Mouse (Mus musculus): ENCODE results near the gene Rhbdl1. TPM values are rescaled to one million over a fixed set of nuclear protein-coding genes. Genes with fewer than 3 reads are reported as not detected.
"Not testable (repeated sequence)": the region's sequence is repeated elsewhere in the genome, so short reads cannot be mapped to it uniquely, and the experiment has no call there.

Rhbdl1 gene
- total RNA-seq, 2 experiments from 2014 or later, result 0.55 to 1.4 TPM

GRCm38 (mm10) chr17:25873405-25874147 lies 36.5 kb upstream of the Rhbdl1 start:
- ATAC-seq (ENCODE audit: poor library complexity, severe bottlenecking), result no peak

GRCm38 (mm10) chr17:25872676-25873075 lies 35.6 kb upstream of the Rhbdl1 start:
- ATAC-seq (ENCODE audit: poor library complexity, severe bottlenecking), result no peak

GRCm38 (mm10) chr17:25871566-25871965 lies 34.5 kb upstream of the Rhbdl1 start:
- ATAC-seq (ENCODE audit: poor library complexity, severe bottlenecking), result not testable (repeated sequence)

- ATAC-seq (ENCODE audit: poor library complexity, severe bottlenecking), result no peak
These were observed 32.9 kb upstream of the Rhbdl1 start for GRCm38 (mm10) chr17:25869954-25870353.

GRCm38 (mm10) chr17:25869498-25869897 lies 32.4 kb upstream of the Rhbdl1 start:
- ATAC-seq (ENCODE audit: poor library complexity, severe bottlenecking), result no peak

- ATAC-seq (ENCODE audit: poor library complexity, severe bottlenecking), result peak; percentile 66
These were observed 31.6 kb upstream of the Rhbdl1 start, which contains the start of gene Mcrip2 for GRCm38 (mm10) chr17:25868601-25869191. Gene Mcrip2 (minus strand): TSS chr17:25868764.

GRCm38 (mm10) chr17:25867836-25868600 lies 30.9 kb upstream of the Rhbdl1 start:
- ATAC-seq (ENCODE audit: poor library complexity, severe bottlenecking), result peak; percentile 56

GRCm38 (mm10) chr17:25867509-25867835 lies 30.4 kb upstream of the Rhbdl1 start:
- 0 out of 2 replicates have a peak, but pooled peaks have one; percentile 18 for ATAC-seq (ENCODE audit: poor library complexity, severe bottlenecking)

GRCm38 (mm10) chr17:25866172-25866571 lies 29.1 kb upstream of the Rhbdl1 start:
- no peak for ATAC-seq (ENCODE audit: poor library complexity, severe bottlenecking)

GRCm38 (mm10) chr17:25865288-25865687 lies 28.2 kb upstream of the Rhbdl1 start:
- no peak for ATAC-seq (ENCODE audit: poor library complexity, severe bottlenecking)

- ATAC-seq (ENCODE audit: poor library complexity, severe bottlenecking), result no peak
These were observed 27.2 kb upstream of the Rhbdl1 start for GRCm38 (mm10) chr17:25864311-25864710.

GRCm38 (mm10) chr17:25863681-25864080 lies 26.6 kb upstream of the Rhbdl1 start:
- ATAC-seq (ENCODE audit: poor library complexity, severe bottlenecking), result no peak

GRCm38 (mm10) chr17:25861704-25862612 lies 24.9 kb upstream of the Rhbdl1 start:
- ATAC-seq (ENCODE audit: poor library complexity, severe bottlenecking), result no peak

GRCm38 (mm10) chr17:25860832-25861703 lies 24.0 kb upstream of the Rhbdl1 start, which contains the start of gene Wdr90:
Gene Wdr90 (minus strand): TSS chr17:25861501.
- ATAC-seq (ENCODE audit: poor library complexity, severe bottlenecking), result peak; percentile 100

- no peak for ATAC-seq (ENCODE audit: poor library complexity, severe bottlenecking)
These were observed 23.1 kb upstream of the Rhbdl1 start for GRCm38 (mm10) chr17:25860229-25860628.

GRCm38 (mm10) chr17:25844396-25844901 lies 7.4 kb upstream of the Rhbdl1 start, which contains the start of gene Rhot2:
Gene Rhot2 (minus strand): TSS chr17:25844851.
- peak; percentile 99 for ATAC-seq (ENCODE audit: poor library complexity, severe bottlenecking)

GRCm38 (mm10) chr17:25843636-25844395 lies 6.7 kb upstream of the Rhbdl1 start:
- ATAC-seq (ENCODE audit: poor library complexity, severe bottlenecking), result peak; percentile 16; the same call in 1 of the 2 replicates

GRCm38 (mm10) chr17:25843122-25843521 lies 6.0 kb upstream of the Rhbdl1 start:
- no peak for ATAC-seq (ENCODE audit: poor library complexity, severe bottlenecking)
